Mouse (Mus musculus): ENCODE results near the gene Ap1s1. TPM values are rescaled to one million over a fixed set of nuclear protein-coding genes. Genes with fewer than 3 reads are reported as not detected.

The Ap1s1 gene
- polyA plus RNA-seq, 1 experiment from 2014 or later: 60.7 TPM

DNA sequence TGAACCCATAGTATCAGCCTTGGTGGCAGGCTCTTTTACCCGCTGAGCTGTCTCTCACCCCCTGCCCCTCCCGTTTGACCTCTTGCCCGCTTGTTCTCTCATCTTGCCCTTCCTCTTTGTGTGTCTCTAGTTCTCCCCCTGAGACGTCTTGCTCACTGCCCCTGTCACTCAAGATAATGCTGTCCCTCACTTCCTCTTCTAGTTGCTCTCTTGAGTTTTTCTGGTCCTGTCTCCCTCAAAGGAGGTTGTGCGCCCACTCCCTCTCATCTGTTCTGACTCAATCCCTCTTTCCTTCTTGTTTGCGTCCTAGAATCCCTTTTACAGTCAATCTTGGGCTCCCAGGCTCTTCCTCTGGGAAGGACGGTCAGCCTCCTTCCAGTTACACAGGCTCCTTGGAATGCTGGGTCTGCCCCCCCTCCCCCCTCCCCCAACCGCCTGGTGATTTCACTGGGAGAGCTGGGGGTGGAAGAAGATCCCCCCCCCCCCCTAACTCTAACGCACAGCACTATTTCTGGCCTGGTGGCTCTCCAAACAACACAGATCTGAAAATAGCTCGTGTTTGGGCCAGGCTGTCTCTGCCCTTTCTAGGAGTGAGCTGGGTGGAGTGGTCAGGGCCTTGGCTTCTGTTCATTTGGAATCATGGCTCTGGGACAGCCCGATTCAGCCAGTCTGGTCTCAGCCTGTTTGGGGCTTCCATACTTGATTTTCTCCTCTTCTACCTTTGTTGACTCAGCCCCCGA, 30.4 kb upstream of the Ap1s1 start:
- ATAC-seq: no peak
- no peak for TF ChIP-seq CTCF (IDR thresholded peaks at IDR 0.05; ENCODE audit: low read depth)
- no peak for TF ChIP-seq EP300 (IDR thresholded peaks at IDR 0.05; ENCODE audit: low read depth)

DNA sequence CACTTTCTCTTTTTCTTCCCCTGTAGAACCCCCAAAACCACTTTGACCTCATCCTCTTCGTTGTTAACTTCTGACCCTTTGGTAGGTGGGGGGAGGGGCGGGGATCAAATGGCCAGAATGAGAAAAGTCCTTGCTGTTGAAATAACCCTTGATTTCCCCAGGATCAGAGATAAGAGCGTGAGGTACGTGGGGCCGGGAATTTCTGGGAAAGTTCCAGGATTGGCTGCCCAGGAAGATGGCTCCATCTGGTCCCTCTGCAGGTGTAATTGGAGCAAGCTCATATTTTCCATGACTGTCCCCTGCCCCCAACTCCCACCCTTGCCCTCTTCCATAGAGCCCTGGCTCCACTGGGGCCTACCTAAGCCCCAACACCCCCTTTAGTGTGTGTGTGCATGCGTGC, 29.8 kb upstream of the Ap1s1 start:
- Histone ChIP-seq H3K4me1 (ENCODE audit: insufficient read depth) (peaks cover 45% of the 10 kb centered on the region), H3K4me2 (ENCODE audit: low read depth, low read length) (no peak overlapping the region), H3K4me3 (ENCODE audit: low read depth, low read length) (no peak overlapping the region), H3K27ac (ENCODE audit: low read depth) (peak overlapping the region; percentile 48; the same call in 1 of the 2 replicates), H3K27me3 (ENCODE audit: insufficient read depth, low read length) (no peaks in the 10 kb centered on the region), H3K9ac (replicated peaks) (no peak overlapping the region), H3K36me3 (replicated peaks; ENCODE audit: insufficient read depth, low read length) (no peaks in the 10 kb centered on the region), H3K9me3 (ENCODE audit: low read length) (no peaks in the 10 kb centered on the region)
- ATAC-seq (no peak), DNase-seq (no peak)
- TF ChIP-seq CTCF (IDR thresholded peaks at IDR 0.05; ENCODE audit: low read depth): no peak
- TF ChIP-seq EP300 (IDR thresholded peaks at IDR 0.05; ENCODE audit: low read depth): no peak
- WGBS (ENCODE audit: insufficient replicate concordance): 45% methylated on average over 6 of the region's 6 CpGs

More for the DNA sequence above, 30.4 kb upstream of the Ap1s1 start:
- Histone ChIP-seq H3K4me2 (ENCODE audit: low read depth, low read length) (no peak overlapping the region), H3K9me3 (ENCODE audit: low read length) (no peaks in the 10 kb centered on the region), H3K27ac (ENCODE audit: low read depth) (peak overlapping the region; percentile 48), H3K27me3 (ENCODE audit: insufficient read depth, low read length) (no peaks in the 10 kb centered on the region), H3K9ac (replicated peaks) (0 out of 2 replicates have a peak overlapping the region, but pooled peaks have one; percentile 5), H3K4me3 (ENCODE audit: low read depth, low read length) (no peak overlapping the region), H3K4me1 (ENCODE audit: insufficient read depth) (peaks cover 41% of the 10 kb centered on the region), H3K36me3 (replicated peaks; ENCODE audit: insufficient read depth, low read length) (no peaks in the 10 kb centered on the region)
- no peak for DNase-seq
- 23% methylated on average over 12 of the region's 12 CpGs for WGBS (ENCODE audit: insufficient replicate concordance)

DNA sequence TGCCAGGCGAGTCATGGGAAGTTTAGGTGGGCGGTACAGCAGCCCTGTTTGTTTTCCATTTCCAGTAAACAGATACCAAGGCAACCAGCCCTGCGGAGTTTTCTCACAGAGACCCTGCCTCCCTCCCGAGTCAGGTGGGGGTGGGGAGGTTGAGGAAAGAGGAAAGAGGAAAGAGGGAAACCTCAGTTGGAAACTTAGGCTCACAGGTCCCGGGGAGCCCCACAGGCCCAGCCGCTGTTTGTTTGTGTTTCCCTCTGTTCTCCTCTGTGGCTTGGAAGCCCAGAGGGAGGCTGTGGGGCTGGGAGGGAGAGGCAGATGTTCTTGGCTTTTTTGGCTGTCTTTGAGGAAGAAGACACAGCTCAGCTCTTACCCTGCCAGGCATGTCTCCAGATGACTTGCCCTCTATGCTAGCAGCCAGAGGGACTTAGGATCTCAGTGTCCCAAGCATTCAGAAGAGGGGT, 28.3 kb upstream of the Ap1s1 start:
- peaks cover 45% of the 10 kb centered on the region for H3K4me1 ChIP-seq (ENCODE audit: insufficient read depth)
- H3K9me3 ChIP-seq (ENCODE audit: low read length): no peaks in the 10 kb centered on the region
- DNase-seq (no peak), ATAC-seq (no peak)
- H3K27me3 ChIP-seq (ENCODE audit: insufficient read depth, low read length): no peaks in the 10 kb centered on the region
- H3K27ac ChIP-seq (ENCODE audit: low read depth): peak overlapping the region; percentile 30
- WGBS (ENCODE audit: insufficient replicate concordance): 58% methylated on average over 6 of the region's 6 CpGs
- no peak overlapping the region for H3K4me2 ChIP-seq (ENCODE audit: low read depth, low read length)
- no peak overlapping the region for H3K4me3 ChIP-seq (ENCODE audit: low read depth, low read length)
- H3K36me3 ChIP-seq (replicated peaks; ENCODE audit: insufficient read depth, low read length): 0 out of 2 replicates have a peak, but pooled peaks cover 6% of the 10 kb centered on the region
- H3K9ac ChIP-seq (replicated peaks): no peak overlapping the region
- TF ChIP-seq EP300 (IDR thresholded peaks at IDR 0.05; ENCODE audit: low read depth) (no peak), CTCF (IDR thresholded peaks at IDR 0.05; ENCODE audit: low read depth) (no peak)

DNA sequence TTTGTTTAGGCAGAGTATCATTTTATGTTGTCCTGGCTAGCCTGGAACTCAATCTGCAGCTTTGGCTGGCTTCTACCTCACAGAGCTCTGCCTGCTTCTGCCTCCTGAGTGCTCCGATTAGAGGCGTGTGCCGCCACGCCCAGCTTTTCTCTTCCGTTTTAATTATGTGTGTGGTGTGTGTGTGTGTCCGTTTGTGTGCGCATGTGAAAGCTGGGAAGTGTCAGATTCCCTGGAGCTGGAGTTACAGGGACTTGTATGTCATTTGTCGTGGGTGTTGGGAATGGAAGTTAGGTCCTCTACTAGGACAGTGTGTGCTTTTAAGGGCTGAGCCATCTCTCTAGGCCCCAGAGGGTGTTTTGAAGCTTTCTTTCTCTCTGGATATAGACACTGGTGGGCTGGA, 27.2 kb upstream of the Ap1s1 start:
- Histone ChIP-seq H3K36me3 (replicated peaks; ENCODE audit: insufficient read depth, low read length) (0 out of 2 replicates have a peak, but pooled peaks cover 6% of the 10 kb centered on the region), H3K9ac (replicated peaks) (no peak overlapping the region), H3K27me3 (ENCODE audit: insufficient read depth, low read length) (no peaks in the 10 kb centered on the region), H3K4me3 (ENCODE audit: low read depth, low read length) (no peak overlapping the region), H3K27ac (ENCODE audit: low read depth) (peak overlapping the region; percentile 91), H3K4me2 (ENCODE audit: low read depth, low read length) (no peak overlapping the region), H3K9me3 (ENCODE audit: low read length) (no peaks in the 10 kb centered on the region), H3K4me1 (ENCODE audit: insufficient read depth) (peaks cover 44% of the 10 kb centered on the region)
- ATAC-seq: no peak
- DNase-seq: no peak
- TF ChIP-seq CTCF (IDR thresholded peaks at IDR 0.05; ENCODE audit: low read depth) (no peak), EP300 (IDR thresholded peaks at IDR 0.05; ENCODE audit: low read depth) (no peak)
- 85% methylated on average over 8 of the region's 8 CpGs for WGBS (ENCODE audit: insufficient replicate concordance)

GRCm38 (mm10) chr5:137072079-137072960, 26.4 kb upstream of the Ap1s1 start, which contains the start of gene Serpine1:
Gene Serpine1, minus strand, starts transcription at chr5:137072268.
- H3K9ac ChIP-seq (replicated peaks): no peak within 1 kb of the TSS
- TF ChIP-seq CTCF (IDR thresholded peaks at IDR 0.05; ENCODE audit: low read depth) (no peak), EP300 (IDR thresholded peaks at IDR 0.05; ENCODE audit: low read depth) (peak; percentile 46; the same call in 1 of the 2 replicates)
- 16% methylated on average over 23 of the region's 23 CpGs for WGBS (ENCODE audit: insufficient replicate concordance)
- H3K4me1 ChIP-seq (ENCODE audit: insufficient read depth): peaks cover 43% of the 10 kb centered on the region
- H3K27ac ChIP-seq (ENCODE audit: low read depth): peak within 1 kb of the TSS; percentile 91
- H3K4me3 ChIP-seq (ENCODE audit: low read depth, low read length): peak within 1 kb of the TSS; percentile 39; the same call in 1 of the 2 replicates
- no peaks in the 10 kb centered on the region for H3K27me3 ChIP-seq (ENCODE audit: insufficient read depth, low read length)
- H3K4me2 ChIP-seq (ENCODE audit: low read depth, low read length): peak within 1 kb of the TSS; percentile 63
- DNase-seq: peak; percentile 79
- H3K9me3 ChIP-seq (ENCODE audit: low read length): no peaks in the 10 kb centered on the region
- peaks cover 9% of the 10 kb centered on the region; the same call in 1 of the 2 replicates for H3K36me3 ChIP-seq (replicated peaks; ENCODE audit: insufficient read depth, low read length)
- ATAC-seq: peak; percentile 92
